Mouse (Mus musculus): ENCODE measurements around the gene Sec14l4. TPM values are rescaled to one million over a fixed set of nuclear protein-coding genes. Genes with fewer than 3 reads are reported as not detected.

The Sec14l4 gene
- polyA plus RNA-seq, 1 experiment from 2014 or later, result not detected

DNA sequence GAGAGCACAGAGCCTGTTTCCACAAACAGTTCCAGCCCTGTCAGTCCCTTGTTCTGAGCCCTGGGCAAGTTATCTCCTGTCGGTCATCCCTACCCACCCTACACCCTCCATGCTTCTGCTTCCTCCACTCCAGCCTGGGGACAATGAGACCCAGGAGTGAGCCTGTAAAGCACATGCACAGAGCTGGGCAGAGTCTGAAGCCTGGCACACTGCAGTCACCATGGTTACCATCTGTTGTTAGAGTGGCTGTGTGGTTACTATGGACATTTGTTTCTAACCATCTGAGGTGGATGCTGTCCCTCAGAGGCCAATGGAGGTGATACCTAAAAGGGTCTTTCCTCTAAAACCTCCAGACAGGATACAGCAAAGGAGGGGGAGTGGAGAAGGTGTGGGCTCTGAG is 38.4 kb downstream of the Sec14l4 start:
- no peak overlapping the region for H3K9ac ChIP-seq (replicated peaks; ENCODE audit: low read length)
- H3K4me3 ChIP-seq (ENCODE audit: low read depth, low read length), result no peak overlapping the region
- WGBS, result 78% methylated on average over 1 of the region's 1 CpGs
- no peaks in the 10 kb centered on the region for H3K4me1 ChIP-seq (ENCODE audit: control insufficient read depth, insufficient read depth, low read length)
- H3K9me3 ChIP-seq (replicated peaks; ENCODE audit: control insufficient read depth, low read length), result no peaks in the 10 kb centered on the region
- no peak for ATAC-seq (replicated peaks; ENCODE audit: insufficient number of reproducible peaks, low FRiP score, low TSS enrichment, low read depth)
- H3K4me2 ChIP-seq (ENCODE audit: low read depth, low read length), result no peak overlapping the region
- no peak overlapping the region for H3K27ac ChIP-seq (replicated peaks; ENCODE audit: low read depth, low read length)
- H3K36me3 ChIP-seq (replicated peaks; ENCODE audit: control insufficient read depth, insufficient read depth, low read depth, low read length), result no peaks in the 10 kb centered on the region
- no peaks in the 10 kb centered on the region for H3K27me3 ChIP-seq (ENCODE audit: control insufficient read depth, insufficient read depth, low read length)
- no peak for DNase-seq (ENCODE audit: low spot score)

DNA sequence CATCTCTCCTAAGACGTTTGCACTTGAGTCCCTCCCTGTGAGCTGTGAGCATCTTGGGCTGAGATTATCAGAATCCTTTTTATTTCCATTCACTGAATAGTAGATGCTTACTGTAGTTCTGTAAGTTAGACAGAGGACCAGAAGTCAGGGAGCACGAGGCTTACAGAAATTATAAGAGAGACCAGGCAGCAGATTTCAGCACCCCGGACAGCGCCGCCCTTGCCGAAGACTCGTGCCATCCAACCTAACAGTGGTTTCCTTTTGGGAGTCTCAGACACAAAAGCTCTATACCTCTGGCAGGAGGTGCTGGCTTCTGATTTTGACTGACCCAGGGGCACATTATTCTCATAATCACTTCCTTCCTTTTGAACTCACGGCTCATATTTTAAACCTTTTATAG is 45.4 kb downstream of the Sec14l4 start:
- Histone ChIP-seq H3K4me1 (ENCODE audit: control insufficient read depth, insufficient read depth, low read length) (no peaks in the 10 kb centered on the region), H3K4me2 (ENCODE audit: low read depth, low read length) (no peak overlapping the region), H3K36me3 (replicated peaks; ENCODE audit: control insufficient read depth, insufficient read depth, low read depth, low read length) (no peaks in the 10 kb centered on the region), H3K9me3 (replicated peaks; ENCODE audit: control insufficient read depth, low read length) (no peaks in the 10 kb centered on the region), H3K27ac (replicated peaks; ENCODE audit: low read depth, low read length) (no peak overlapping the region), H3K4me3 (ENCODE audit: low read depth, low read length) (no peak overlapping the region), H3K27me3 (ENCODE audit: control insufficient read depth, insufficient read depth, low read length) (no peaks in the 10 kb centered on the region), H3K9ac (replicated peaks; ENCODE audit: low read length) (no peak overlapping the region)
- WGBS, result 12% methylated on average over 8 of the region's 8 CpGs
- ATAC-seq (replicated peaks; ENCODE audit: insufficient number of reproducible peaks, low FRiP score, low TSS enrichment, low read depth) (no peak), DNase-seq (ENCODE audit: low spot score) (peak; percentile 84)

DNA sequence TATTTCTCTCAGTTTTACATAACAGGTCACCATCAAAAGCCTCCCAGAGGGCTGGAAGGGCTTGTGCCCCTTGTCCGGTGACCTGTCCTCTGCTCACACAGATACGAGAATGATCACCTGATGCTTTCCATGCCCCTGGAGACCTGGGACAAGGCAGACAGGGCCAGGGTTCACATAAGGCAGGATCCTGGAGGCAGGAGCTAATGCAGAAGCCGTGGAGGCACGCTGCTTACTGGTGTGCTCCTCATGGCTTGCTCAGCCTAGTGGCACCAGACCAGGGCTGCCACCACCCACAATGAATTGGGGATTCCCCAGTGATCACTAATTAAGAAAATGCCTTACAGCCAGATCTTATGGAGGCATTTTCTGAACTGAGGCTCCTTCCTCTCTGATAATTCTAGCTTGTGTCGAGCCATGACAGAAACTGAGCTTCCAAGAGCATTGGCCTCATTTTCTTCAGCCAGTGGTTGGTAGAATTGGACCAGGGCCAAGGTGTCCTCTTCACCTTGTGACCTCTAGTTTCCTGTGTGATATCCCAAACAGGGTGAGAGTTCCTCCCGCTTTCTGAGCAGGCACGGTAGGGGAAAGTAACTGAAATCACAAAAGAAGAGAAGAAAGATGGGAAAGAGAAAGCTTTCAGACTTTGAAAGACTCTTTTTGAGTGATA is 47.1 kb downstream of the Sec14l4 start:
- no peak for ATAC-seq (replicated peaks; ENCODE audit: insufficient number of reproducible peaks, low FRiP score, low TSS enrichment, low read depth)
- DNase-seq (ENCODE audit: low spot score), result no peak
- 84% methylated on average over 7 of the region's 7 CpGs for WGBS

GRCm38 (mm10) chr11:4080219-4080618 is 49.0 kb downstream of the Sec14l4 start:
- no peak overlapping the region for H3K27ac ChIP-seq (replicated peaks; ENCODE audit: low read depth, low read length)
- ATAC-seq (replicated peaks; ENCODE audit: insufficient number of reproducible peaks, low FRiP score, low TSS enrichment, low read depth) (no peak), DNase-seq (ENCODE audit: low spot score) (peak; percentile 74)
- no peak overlapping the region for H3K9ac ChIP-seq (replicated peaks; ENCODE audit: low read length)
- no peak overlapping the region for H3K4me2 ChIP-seq (ENCODE audit: low read depth, low read length)
- H3K36me3 ChIP-seq (replicated peaks; ENCODE audit: control insufficient read depth, insufficient read depth, low read depth, low read length), result no peaks in the 10 kb centered on the region
- no peaks in the 10 kb centered on the region for H3K4me1 ChIP-seq (ENCODE audit: control insufficient read depth, insufficient read depth, low read length)
- WGBS, result 18% methylated on average over 4 of the region's 4 CpGs
- no peaks in the 10 kb centered on the region for H3K9me3 ChIP-seq (replicated peaks; ENCODE audit: control insufficient read depth, low read length)
- H3K4me3 ChIP-seq (ENCODE audit: low read depth, low read length), result no peak overlapping the region
- no peaks in the 10 kb centered on the region for H3K27me3 ChIP-seq (ENCODE audit: control insufficient read depth, insufficient read depth, low read length)

More for the DNA sequence above, 47.1 kb downstream of the Sec14l4 start:
- Histone ChIP-seq H3K36me3 (replicated peaks; ENCODE audit: control insufficient read depth, insufficient read depth, low read depth, low read length) (no peaks in the 10 kb centered on the region), H3K4me3 (ENCODE audit: low read depth, low read length) (no peak overlapping the region), H3K27me3 (ENCODE audit: control insufficient read depth, insufficient read depth, low read length) (no peaks in the 10 kb centered on the region), H3K9ac (replicated peaks; ENCODE audit: low read length) (no peak overlapping the region), H3K9me3 (replicated peaks; ENCODE audit: control insufficient read depth, low read length) (no peaks in the 10 kb centered on the region), H3K27ac (replicated peaks; ENCODE audit: low read depth, low read length) (no peak overlapping the region), H3K4me2 (ENCODE audit: low read depth, low read length) (no peak overlapping the region), H3K4me1 (ENCODE audit: control insufficient read depth, insufficient read depth, low read length) (no peaks in the 10 kb centered on the region)

DNA sequence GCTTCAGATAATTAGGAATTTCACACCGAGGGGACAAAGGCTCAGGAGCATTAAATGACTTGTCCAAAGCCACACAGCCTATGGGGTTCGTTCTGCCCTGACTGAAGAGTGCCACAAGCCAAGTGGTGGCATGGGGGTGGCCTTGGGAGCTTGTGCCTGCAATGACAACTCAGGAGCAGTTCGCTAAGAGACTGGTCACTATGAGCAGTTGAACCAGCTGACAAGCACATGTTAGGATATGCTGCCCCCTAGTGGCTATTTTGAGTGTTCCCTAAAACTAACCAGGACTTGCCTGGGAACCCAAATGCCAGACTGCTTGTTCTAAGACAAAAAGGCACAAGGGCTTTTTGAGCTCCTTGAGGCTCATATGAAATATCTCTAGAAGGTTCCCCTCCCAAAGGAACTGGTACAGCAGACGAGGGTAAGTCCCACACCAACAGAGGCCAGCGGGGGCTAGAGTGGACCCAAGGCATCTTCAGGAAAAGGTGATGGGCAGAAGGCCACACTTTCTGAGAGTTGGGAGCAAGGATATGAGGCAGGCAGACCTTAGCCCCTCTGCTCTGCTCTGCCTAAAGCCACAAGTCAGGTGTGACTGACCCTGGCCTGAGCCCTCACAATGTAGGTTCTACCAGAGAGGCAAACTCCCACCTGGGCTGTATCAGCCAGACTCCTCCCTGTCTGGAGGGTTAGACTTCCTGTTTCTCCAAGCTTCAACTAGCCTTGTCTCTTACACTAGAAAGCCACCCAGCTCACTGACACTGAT is 52.2 kb downstream of the Sec14l4 start:
- no peak overlapping the region for H3K4me3 ChIP-seq (ENCODE audit: low read depth, low read length)
- H3K27ac ChIP-seq (replicated peaks; ENCODE audit: low read depth, low read length), result no peak overlapping the region
- 35% methylated on average over 5 of the region's 5 CpGs for WGBS
- H3K27me3 ChIP-seq (ENCODE audit: control insufficient read depth, insufficient read depth, low read length), result no peaks in the 10 kb centered on the region
- no peaks in the 10 kb centered on the region for H3K9me3 ChIP-seq (replicated peaks; ENCODE audit: control insufficient read depth, low read length)
- H3K4me1 ChIP-seq (ENCODE audit: control insufficient read depth, insufficient read depth, low read length), result no peaks in the 10 kb centered on the region
- H3K9ac ChIP-seq (replicated peaks; ENCODE audit: low read length), result no peak overlapping the region
- no peak overlapping the region for H3K4me2 ChIP-seq (ENCODE audit: low read depth, low read length)
- no peak; the same call in 1 of the 2 replicates for ATAC-seq (replicated peaks; ENCODE audit: insufficient number of reproducible peaks, low FRiP score, low TSS enrichment, low read depth)
- no peaks in the 10 kb centered on the region for H3K36me3 ChIP-seq (replicated peaks; ENCODE audit: control insufficient read depth, insufficient read depth, low read depth, low read length)
- peak; percentile 92 for DNase-seq (ENCODE audit: low spot score)

- ATAC-seq (replicated peaks; ENCODE audit: insufficient number of reproducible peaks, low FRiP score, low TSS enrichment, low read depth) (no peak), DNase-seq (ENCODE audit: low spot score) (no peak)
- Histone ChIP-seq H3K36me3 (replicated peaks; ENCODE audit: control insufficient read depth, insufficient read depth, low read depth, low read length) (no peaks in the 10 kb centered on the region), H3K4me3 (ENCODE audit: low read depth, low read length) (no peak overlapping the region), H3K9ac (replicated peaks; ENCODE audit: low read length) (no peak overlapping the region), H3K9me3 (replicated peaks; ENCODE audit: control insufficient read depth, low read length) (no peaks in the 10 kb centered on the region), H3K27ac (replicated peaks; ENCODE audit: low read depth, low read length) (no peak overlapping the region), H3K27me3 (ENCODE audit: control insufficient read depth, insufficient read depth, low read length) (no peaks in the 10 kb centered on the region), H3K4me1 (ENCODE audit: control insufficient read depth, insufficient read depth, low read length) (no peaks in the 10 kb centered on the region), H3K4me2 (ENCODE audit: low read depth, low read length) (no peak overlapping the region)
- 78% methylated on average over 1 of the region's 1 CpGs for WGBS
Observed at GRCm38 (mm10) chr11:4086246-4086645, 55.0 kb downstream of the Sec14l4 start.

- no peak overlapping the region for H3K4me2 ChIP-seq (ENCODE audit: low read depth, low read length)
Observed at GRCm38 (mm10) chr11:4087267-4087666, 56.0 kb downstream of the Sec14l4 start.

More at GRCm38 (mm10) chr11:4087267-4087666, 56.0 kb downstream of the Sec14l4 start:
- H3K27ac ChIP-seq (replicated peaks; ENCODE audit: low read depth, low read length), result no peak overlapping the region
- no peaks in the 10 kb centered on the region for H3K9me3 ChIP-seq (replicated peaks; ENCODE audit: control insufficient read depth, low read length)
- DNase-seq (ENCODE audit: low spot score) (no peak), ATAC-seq (replicated peaks; ENCODE audit: insufficient number of reproducible peaks, low FRiP score, low TSS enrichment, low read depth) (no peak)
- H3K36me3 ChIP-seq (replicated peaks; ENCODE audit: control insufficient read depth, insufficient read depth, low read depth, low read length), result no peaks in the 10 kb centered on the region
- H3K9ac ChIP-seq (replicated peaks; ENCODE audit: low read length), result no peak overlapping the region
- no peaks in the 10 kb centered on the region for H3K27me3 ChIP-seq (ENCODE audit: control insufficient read depth, insufficient read depth, low read length)
- no peak overlapping the region for H3K4me3 ChIP-seq (ENCODE audit: low read depth, low read length)
- H3K4me1 ChIP-seq (ENCODE audit: control insufficient read depth, insufficient read depth, low read length), result no peaks in the 10 kb centered on the region
- WGBS, result 53% methylated on average over 2 of the region's 2 CpGs

Data from embryonic facial prominence, embryonic 11.5 days (tissue).